Mouse (Mus musculus): ENCODE results near the gene Cacna1d.

DNA sequence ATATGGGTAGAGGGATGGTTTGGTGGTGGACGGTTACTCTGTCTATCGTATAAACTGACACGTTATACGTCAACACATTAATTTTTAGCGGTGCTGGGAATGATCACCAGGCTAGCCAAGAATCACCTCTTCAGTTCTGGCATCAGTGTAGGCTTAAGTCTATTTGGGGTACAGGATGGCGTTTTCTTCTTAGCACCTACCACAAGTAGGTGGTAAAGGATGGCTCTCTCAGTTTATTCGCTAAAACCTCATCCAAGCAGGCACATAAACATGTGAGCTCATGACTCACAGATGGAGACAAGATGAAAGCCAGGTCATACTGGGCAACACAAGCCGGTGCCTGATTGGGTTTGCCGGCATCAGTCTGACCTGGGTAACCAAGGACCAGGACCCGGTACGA is 193.8 kb downstream of the Cacna1d start:
- TF ChIP-seq CTCF (IDR thresholded peaks at IDR 0.05; ENCODE audit: low read depth, low read length) (no peak), TAL1 (conservative IDR thresholded peaks at IDR 0.05; ENCODE audit: low read depth, low read length) (no peak)

All from G1E (cell line).